Mouse (Mus musculus) liver, embryonic 14.5 days (tissue): ENCODE data around the gene Tubg2. TPM values are rescaled to one million over a fixed set of nuclear protein-coding genes. Genes with fewer than 3 reads are reported as not detected.

Experiments
- ATAC-seq: fragments of 200-750 bp; cut with Nextera tagmentation; 2 replicates; pipeline ENCODE4 v1.8.0; 2017; ENCODE audit warnings: moderate number of reproducible peaks, mild to moderate bottlenecking, moderate library complexity; ENCODE audit not compliant: insufficient read depth
- DNase-seq, 3 experiments: peaks; one replicate each; pipeline ENCODE4 v3.0.0-alpha.2; 2012 to 2013; ENCODE audit warnings: low read depth in 3 of 3, low spot score in 3 of 3
- H3K27ac ChIP-seq: fragments of 300-500 bp; sonication (generic); 2 replicates; pipeline ENCODE4 v1.5.1; 2014; ENCODE audit warnings: moderate library complexity, mild to moderate bottlenecking, control low read depth, inconsistent platforms
- H3K27me3 ChIP-seq: fragments of 300-500 bp; sonication (generic); 2 replicates; pipeline ENCODE4 v1.6.1; 2014; ENCODE audit warnings: mild to moderate bottlenecking, low read length, moderate library complexity; ENCODE audit not compliant: control insufficient read depth, insufficient read depth
- H3K36me3 ChIP-seq: fragments of 300-500 bp; sonication (generic); replicated peaks from 2 replicates; pipeline ENCODE4 v1.6.1; 2014; ENCODE audit warnings: low read depth; ENCODE audit not compliant: control insufficient read depth, insufficient read depth
- H3K4me1 ChIP-seq, 2 experiments: fragments of 200-500 bp in 1 of 2; fragments of 300-500 bp in 1 of 2; sonication (generic) in 1 of 2; replicated peaks; 2 replicates each; pipeline ENCODE4 v1.6.1; 2012 to 2014; ENCODE audit warnings: antibody characterized with exemption in 1 of 2, inconsistent platforms in 1 of 2, low read length in 1 of 2; ENCODE audit not compliant: control insufficient read depth in 2 of 2, insufficient read depth in 2 of 2
- H3K4me2 ChIP-seq: fragments of 300-500 bp; sonication (generic); 2 replicates; pipeline ENCODE4 v1.6.1; 2014; ENCODE audit warnings: low read depth, mild to moderate bottlenecking, control low read depth, moderate library complexity
- H3K4me3 ChIP-seq, 2 experiments: fragments of 200-500 bp in 1 of 2; fragments of 300-500 bp in 1 of 2; sonication (generic) in 1 of 2; 2 replicates each; pipeline ENCODE4 v1.5.1; 2012 to 2014; ENCODE audit warnings: low read depth in 2 of 2, low read length in 2 of 2, mild to moderate bottlenecking in 2 of 2, control low read depth in 1 of 2, inconsistent platforms in 1 of 2, moderate library complexity in 1 of 2; ENCODE audit not compliant: insufficient read depth in 1 of 2
- H3K9ac ChIP-seq: fragments of 300-500 bp; sonication (generic); replicated peaks from 2 replicates; pipeline ENCODE4 v1.6.1; 2014; ENCODE audit warnings: mild to moderate bottlenecking, control low read depth, moderate library complexity
- H3K9me3 ChIP-seq: fragments of 300-500 bp; sonication (generic); 2 replicates; pipeline ENCODE4 v1.6.1; 2016; ENCODE audit warnings: low read length, mixed read lengths; ENCODE audit not compliant: control insufficient read depth
- CTCF ChIP-seq: IDR thresholded peaks from 2 replicates; pipeline ENCODE4 v1.5.1; 2016; ENCODE audit warnings: antibody characterized with exemption, low read depth, control low read depth
- EP300 ChIP-seq: IDR thresholded peaks from 2 replicates; pipeline ENCODE4 v1.6.1; 2016; ENCODE audit warnings: antibody characterized with exemption, low read depth
- WGBS: fragments of 180-500 bp; shearing (Covaris S2); extraction: QIAGEN DNeasy Blood & Tissue Kit; methylation state at CpG from one replicate; pipeline ENCODE4 v1.1.7; 2014; ENCODE audit not compliant: insufficient replicate concordance; 5-methylcytosine and 5-hydroxymethylcytosine counted together
- polyA plus RNA-seq, 2 experiments: library from polyadenylated mRNA; depleted of rRNA in 1 of 2; stranded (reverse) in 1 of 2; unstranded in 1 of 2; fragments of >200 nt; fragmentation: Nextera tagmentation in 1 of 2; extraction: Ambion mirVana in 1 of 2; gene quantifications; 2 replicates each; pipeline versions ENCODE4 v1.2.1 to v1.2.3; 2012 to 2014

The Tubg2 gene
- polyA plus RNA-seq, 2 experiments, result 0.13 TPM; not detected in 1

DNA sequence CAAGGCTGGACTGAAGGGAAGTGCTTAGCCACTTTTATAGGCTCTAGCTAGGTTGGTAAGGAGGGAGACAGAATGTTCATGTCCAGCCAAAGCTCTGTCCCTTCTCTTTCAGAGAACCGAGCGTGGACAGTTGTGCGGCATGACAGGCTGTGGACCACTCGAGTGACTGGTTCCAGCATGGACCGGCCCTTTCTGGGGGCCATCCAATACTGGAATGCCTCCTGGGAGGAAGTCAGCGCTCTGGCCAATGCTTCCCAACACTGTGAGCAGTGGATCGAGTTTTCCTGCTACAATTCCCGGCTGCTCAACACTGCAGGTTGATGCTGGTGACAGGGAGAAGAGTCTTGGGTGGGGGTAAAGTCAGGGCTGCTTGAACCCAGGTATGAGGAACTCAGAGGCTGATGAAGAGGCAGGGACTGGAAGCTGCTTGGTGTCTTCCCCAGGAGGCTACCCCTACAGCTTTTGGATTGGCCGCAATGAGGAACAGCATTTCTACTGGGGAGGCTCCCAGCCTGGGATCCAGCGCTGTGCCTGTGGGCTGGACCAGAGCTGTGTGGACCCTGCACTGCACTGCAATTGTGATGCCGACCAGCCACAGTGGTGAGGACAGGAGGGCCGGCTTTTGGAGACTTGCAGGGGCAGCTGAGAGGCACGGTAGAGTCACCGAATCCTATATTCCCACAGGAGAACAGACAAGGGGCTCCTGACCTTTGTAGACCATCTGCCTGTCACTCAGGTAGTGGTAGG is 27.2 kb downstream of the Tubg2 start:
- no peak for ATAC-seq
- peaks cover 10% of the 10 kb centered on the region for H3K27me3 ChIP-seq
- no peak overlapping the region for H3K27ac ChIP-seq
- H3K4me1 ChIP-seq, result no peaks in the 10 kb centered on the region
- no peaks in the 10 kb centered on the region for H3K9me3 ChIP-seq
- no peak overlapping the region for H3K4me2 ChIP-seq
- no peak for DNase-seq
- H3K9ac ChIP-seq, result no peak overlapping the region
- no peak for TF ChIP-seq EP300
- no peak for TF ChIP-seq CTCF
- no peaks in the 10 kb centered on the region for H3K36me3 ChIP-seq
- WGBS, result 65% methylated on average over 14 of the region's 14 CpGs
- H3K4me3 ChIP-seq, result no peak overlapping the region

DNA sequence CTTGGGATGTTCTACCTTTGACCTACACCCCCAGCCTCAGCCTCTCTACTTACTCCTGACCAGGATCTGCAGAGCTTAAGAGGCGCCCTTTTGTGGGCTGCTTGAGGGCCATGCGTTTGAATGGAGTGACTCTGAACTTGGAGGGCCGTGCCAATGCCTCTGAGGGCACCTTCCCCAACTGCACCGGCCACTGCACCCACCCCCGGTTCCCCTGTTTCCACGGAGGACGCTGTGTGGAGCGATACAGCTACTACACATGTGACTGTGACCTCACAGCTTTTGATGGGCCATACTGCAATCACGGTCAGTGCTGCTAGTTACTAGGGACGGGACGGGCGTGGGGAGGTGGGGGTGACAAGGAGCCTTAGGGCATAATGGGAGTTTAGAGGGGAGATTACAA is 29.3 kb downstream of the Tubg2 start:
- no peak overlapping the region for H3K27ac ChIP-seq
- no peaks in the 10 kb centered on the region for H3K9me3 ChIP-seq
- H3K4me3 ChIP-seq, result no peak overlapping the region
- H3K36me3 ChIP-seq, result no peaks in the 10 kb centered on the region
- H3K4me2 ChIP-seq, result no peak overlapping the region
- DNase-seq, result no peak
- TF ChIP-seq EP300 (no peak), CTCF (no peak)
- 72% methylated on average over 12 of the region's 12 CpGs for WGBS
- H3K4me1 ChIP-seq, result peaks cover 13 to 14% of the 10 kb centered on the region in 2 experiments
- H3K9ac ChIP-seq, result no peak overlapping the region
- no peak for ATAC-seq
- no peaks in the 10 kb centered on the region; the same call in 1 of the 2 replicates for H3K27me3 ChIP-seq

- ATAC-seq, result no peak
- Histone ChIP-seq H3K9me3 (no peaks in the 10 kb centered on the region), H3K36me3 (no peaks in the 10 kb centered on the region), H3K4me2 (no peak overlapping the region), H3K27me3 (no peaks in the 10 kb centered on the region), H3K27ac (no peak overlapping the region), H3K4me1 (peaks cover 18 to 19% of the 10 kb centered on the region in 2 experiments), H3K4me3 (no peak overlapping the region), H3K9ac (no peak overlapping the region)
- no peak for DNase-seq
- no peak for TF ChIP-seq EP300
- TF ChIP-seq CTCF, result no peak
- 77% methylated on average over 4 of the region's 4 CpGs for WGBS
Measured at GRCm38 (mm10) chr11:101185441-101185840, 29.7 kb downstream of the Tubg2 start.

DNA sequence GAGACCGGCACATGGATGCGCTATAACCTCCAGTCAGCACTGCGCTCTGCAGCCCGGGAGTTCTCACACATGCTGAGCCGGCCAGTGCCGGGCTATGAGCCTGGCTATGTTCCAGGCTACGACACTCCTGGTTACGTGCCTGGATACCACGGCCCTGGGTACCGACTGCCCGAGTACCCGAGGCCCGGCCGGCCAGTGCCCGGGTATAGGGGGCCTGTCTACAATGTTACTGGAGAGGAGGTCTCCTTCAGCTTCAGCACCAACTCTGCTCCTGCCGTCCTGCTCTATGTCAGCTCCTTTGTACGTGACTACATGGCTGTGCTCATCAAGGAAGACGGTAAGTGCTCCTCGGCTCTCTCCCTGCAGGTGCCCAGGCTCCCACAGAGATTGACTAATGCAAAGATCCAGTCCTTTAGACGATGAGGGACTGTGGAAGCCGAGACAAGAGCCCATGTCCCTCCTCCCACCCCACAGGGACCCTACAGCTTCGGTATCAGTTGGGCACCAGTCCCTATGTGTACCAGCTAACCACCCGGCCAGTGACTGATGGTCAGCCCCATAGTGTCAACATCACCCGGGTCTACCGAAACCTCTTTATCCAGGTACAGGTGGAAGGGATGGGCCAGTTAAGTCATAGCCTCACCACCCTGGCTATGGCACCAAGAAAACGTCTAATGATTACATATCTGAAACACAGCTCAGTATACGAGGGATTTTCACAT is 31.0 kb downstream of the Tubg2 start:
- Histone ChIP-seq H3K36me3 (no peaks in the 10 kb centered on the region), H3K27ac (no peak overlapping the region), H3K4me3 (no peak overlapping the region), H3K9ac (no peak overlapping the region), H3K4me2 (no peak overlapping the region), H3K27me3 (no peaks in the 10 kb centered on the region), H3K9me3 (no peaks in the 10 kb centered on the region), H3K4me1 (peaks cover 22 to 31% of the 10 kb centered on the region in 2 experiments)
- no peak for TF ChIP-seq CTCF
- TF ChIP-seq EP300, result no peak
- ATAC-seq (no peak), DNase-seq (no peak)
- 85% methylated on average over 27 of the region's 27 CpGs for WGBS

GRCm38 (mm10) chr11:101187541-101187940 is 31.8 kb downstream of the Tubg2 start:
- ATAC-seq (no peak), DNase-seq (no peak)
- 92% methylated on average over 5 of the region's 5 CpGs for WGBS
- Histone ChIP-seq H3K4me1 (peaks cover 22 to 32% of the 10 kb centered on the region in 2 experiments), H3K9me3 (no peaks in the 10 kb centered on the region), H3K27me3 (no peaks in the 10 kb centered on the region), H3K27ac (no peak overlapping the region), H3K9ac (no peak overlapping the region), H3K4me2 (no peak overlapping the region), H3K36me3 (no peaks in the 10 kb centered on the region), H3K4me3 (no peak overlapping the region)
- no peak for TF ChIP-seq EP300
- no peak for TF ChIP-seq CTCF
